Comparison of ENCODE assay signal across 11 mouse cellular contexts in genomic region chr2:167774166-167774805, GRCm38 (mm10).
DNase-seq lines count a peak whose midpoint lies in the region; ATAC-seq lines count a peak whose summit lies in the region.
"Had no signal": no experiment of that assay in that cellular context is flagged by ENCODE, and none has a peak within 500 bp of the region (broad histone marks: within the 10 kb centered on the region; RNA-seq: fewer than 3 reads in every experiment).

No protein-coding gene starts in this region.

- DNase-seq in kidney, postnatal 36 days, result no peak
- peak; percentile 53 for DNase-seq in gastrocnemius, postnatal 14 days
- peak; percentile 25 for DNase-seq in naive thymus-derived CD4-positive, alpha-beta T cell, adult 2 months (ENCODE audit: low read depth)
- no peak for DNase-seq in yolk sac, embryonic 10.5 days (ENCODE audit: low spot score)
- no peak for DNase-seq in embryo, embryonic 11 days
- DNase-seq: right cerebral cortex, postnatal 4 days had no signal

- WGBS in kidney, embryonic 15.5 days, result 85% methylated on average over 2 of the region's 2 CpGs

- no peaks in the 10 kb centered on the region for H3K27me3 ChIP-seq in kidney, embryonic 15.5 days
- H3K27me3 ChIP-seq: hindbrain, embryonic 15.5 days had no signal

- H3K27ac ChIP-seq in kidney, embryonic 15.5 days, result peak overlapping the region; percentile 4; the same call in 1 of the 2 replicates
- peak overlapping the region; percentile 46 for H3K27ac ChIP-seq in brown adipose tissue, adult 24 weeks (replicated peaks; ENCODE audit: low read depth, low read length)
- H3K27ac ChIP-seq: hindbrain, embryonic 15.5 days had no signal

- no peak for ATAC-seq in kidney, embryonic 15.5 days (replicated peaks; ENCODE audit: low FRiP score)

- H3K9me3 ChIP-seq in kidney, embryonic 15.5 days (replicated peaks), result no peaks in the 10 kb centered on the region
- H3K9me3 ChIP-seq: G1E; hindbrain, embryonic 15.5 days had no signal

- no peak overlapping the region for H3K4me3 ChIP-seq in kidney, embryonic 15.5 days (replicated peaks)
- no peak overlapping the region for H3K4me3 ChIP-seq in brown adipose tissue, adult 24 weeks (ENCODE audit: insufficient read depth, low read depth, low read length)
- H3K4me3 ChIP-seq: hindbrain, embryonic 15.5 days had no signal

- H3K4me2 ChIP-seq in kidney, embryonic 15.5 days, result no peak overlapping the region
- H3K4me2 ChIP-seq: hindbrain, embryonic 15.5 days; midbrain, embryonic 11.5 days had no signal

- H3K4me1 ChIP-seq in kidney, embryonic 15.5 days, result peaks cover 36% of the 10 kb centered on the region
- H3K4me1 ChIP-seq in brown adipose tissue, adult 24 weeks (ENCODE audit: control insufficient read depth, insufficient read depth, insufficient read length, low read length), result peaks cover 18% of the 10 kb centered on the region

- no peak overlapping the region for H3K9ac ChIP-seq in kidney, embryonic 15.5 days
- H3K9ac ChIP-seq: hindbrain, embryonic 15.5 days had no signal

- intact Hi-C loops in gastrocnemius, postnatal 14 days (cut with DNase I; ENCODE audit: low total_unique reads), result no loop called here

- no peaks in the 10 kb centered on the region for H3K36me3 ChIP-seq in kidney, embryonic 15.5 days
- H3K36me3 ChIP-seq: G1E; hindbrain, embryonic 15.5 days had no signal

Comparison
In these comparisons a context has a peak if more than half of its experiments do, and no peak if none do; other contexts are left out.
1. DNase-seq: peak in gastrocnemius, postnatal 14 days (single experiment) and naive thymus-derived CD4-positive, alpha-beta T cell, adult 2 months (single experiment); none in kidney, postnatal 36 days (0 of 2), yolk sac, embryonic 10.5 days (single experiment) and embryo, embryonic 11 days (single experiment).